Mouse (Mus musculus) retina, embryonic 14.5 days (tissue): Measurements from ENCODE around the gene Cln6.

Experiments
- DNase-seq: peaks from one replicate; pipeline ENCODE4 v3.0.0-alpha.2; 2015; ENCODE audit warnings: low spot score

Gene Cln6

GRCm38 (mm10) chr9:62894486-62894885 lies 55.9 kb downstream of the Cln6 start:
- no peak for DNase-seq
